Mouse (Mus musculus): ENCODE measurements around the gene Ssbp4. TPM values are rescaled to one million over a fixed set of nuclear protein-coding genes. Genes with fewer than 3 reads are reported as not detected.
"Not testable (repeated sequence)": the region's sequence is repeated elsewhere in the genome, so short reads cannot be mapped to it uniquely, and the experiment has no call there.

Gene Ssbp4
- polyA plus RNA-seq, 1 experiment, result 106 TPM

DNA sequence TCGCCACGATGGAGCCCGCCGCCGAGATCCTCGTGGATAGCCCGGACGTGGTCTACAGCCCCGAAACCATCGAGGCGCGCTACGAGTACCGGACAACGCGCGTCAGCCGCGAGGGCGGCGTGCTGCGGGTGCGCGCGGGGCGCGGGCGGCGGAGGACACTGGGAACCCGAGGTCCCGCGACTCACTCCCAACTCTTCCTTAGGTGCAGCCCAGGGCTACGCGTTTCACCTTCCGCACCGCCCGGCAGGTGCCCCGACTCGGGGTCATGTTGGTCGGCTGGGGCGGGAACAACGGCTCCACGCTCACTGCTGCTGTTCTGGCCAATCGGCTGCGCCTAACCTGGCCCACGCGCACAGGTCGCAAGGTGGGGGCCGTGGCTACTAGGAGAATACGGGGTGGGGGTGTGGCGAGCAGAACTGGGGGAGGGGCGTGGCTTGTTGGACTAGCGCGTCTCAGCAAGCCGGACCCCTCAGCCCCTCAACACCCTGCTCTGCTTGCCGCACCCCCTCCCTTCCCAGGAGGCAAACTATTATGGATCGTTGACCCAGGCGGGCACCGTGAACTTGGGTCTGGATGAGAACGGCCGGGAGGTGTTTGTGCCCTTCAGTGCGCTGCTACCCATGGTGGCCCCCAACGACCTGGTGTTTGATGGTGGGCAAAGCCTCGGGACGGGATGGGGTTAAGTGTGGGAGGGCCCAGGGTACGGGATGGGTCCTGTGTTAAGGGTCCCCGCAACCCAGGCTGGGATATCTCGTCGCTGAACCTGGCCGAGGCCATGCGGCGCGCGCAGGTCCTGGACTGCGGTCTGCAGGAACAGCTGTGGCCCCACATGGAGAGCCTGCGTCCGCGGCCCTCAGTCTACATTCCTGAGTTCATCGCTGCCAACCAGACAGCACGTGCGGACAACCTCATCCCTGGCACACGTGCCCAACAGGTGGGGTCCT lies 13.8 kb downstream of the Ssbp4 start:
- Histone ChIP-seq H3K27ac (ENCODE audit: insufficient read depth, low read depth, low read length) (peak overlapping the region; percentile 32; the same call in 1 of the 2 replicates), H3K4me1 (ENCODE audit: control insufficient read depth, insufficient read depth, low read length) (peaks cover 10% of the 10 kb centered on the region), H3K4me3 (ENCODE audit: insufficient read depth, low read length) (peak overlapping the region; percentile 76)
- no peak for TF ChIP-seq POLR2A (IDR thresholded peaks at IDR 0.05; ENCODE audit: borderline replicate concordance, low read depth, low read length)
- TF ChIP-seq CTCF (IDR thresholded peaks at IDR 0.05; ENCODE audit: low read depth, low read length), result no peak

DNA sequence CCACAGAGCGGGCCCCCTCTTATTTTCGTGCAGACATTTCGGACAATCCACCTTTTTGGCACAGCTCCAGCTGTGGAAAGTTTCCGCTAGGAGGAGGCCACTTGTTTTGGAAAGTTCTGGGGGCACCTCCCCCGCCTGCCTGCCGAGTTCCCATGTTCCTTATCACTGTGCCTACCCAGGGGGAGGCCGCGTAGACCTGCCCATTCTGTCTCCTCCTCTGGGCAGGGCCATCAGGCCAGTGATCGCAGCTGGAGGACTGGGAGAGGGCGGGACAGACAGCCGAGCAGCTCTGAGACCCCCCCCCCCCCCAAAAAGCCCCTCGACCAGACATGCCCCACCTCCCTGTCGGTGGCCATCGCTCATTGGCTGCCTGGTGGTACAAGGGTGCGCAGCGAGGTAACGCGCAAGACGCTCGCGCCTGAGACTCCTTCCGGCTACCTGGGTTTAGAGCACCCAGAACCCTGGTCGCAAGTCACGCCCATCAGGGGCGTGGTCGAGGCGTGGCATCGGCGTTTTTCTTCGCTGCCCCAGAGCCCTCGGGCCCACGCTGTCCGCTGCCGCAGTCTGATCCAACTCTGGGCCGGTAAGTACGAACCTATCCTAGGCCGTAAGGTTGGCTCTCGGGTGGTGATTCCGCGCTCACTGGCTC lies 14.6 kb downstream of the Ssbp4 start, which contains the start of gene Isyna1:
Gene Isyna1, plus strand, starts transcription at position 413 of the 649 bp plus-strand sequence.
- Histone ChIP-seq H3K4me3 (ENCODE audit: insufficient read depth, low read length) (peak within 1 kb of the TSS; percentile 76), H3K4me1 (ENCODE audit: control insufficient read depth, insufficient read depth, low read length) (peaks cover 10% of the 10 kb centered on the region), H3K27ac (ENCODE audit: insufficient read depth, low read depth, low read length) (peak within 1 kb of the TSS; percentile 47)
- TF ChIP-seq CTCF (IDR thresholded peaks at IDR 0.05; ENCODE audit: low read depth, low read length) (no peak), POLR2A (IDR thresholded peaks at IDR 0.05; ENCODE audit: borderline replicate concordance, low read depth, low read length) (no peak; the same call in 1 of the 2 replicates)

- Histone ChIP-seq H3K27ac (ENCODE audit: insufficient read depth, low read depth, low read length) (no peak overlapping the region), H3K4me1 (ENCODE audit: control insufficient read depth, insufficient read depth, low read length) (peaks cover 10% of the 10 kb centered on the region)
These were observed 15.5 kb downstream of the Ssbp4 start for GRCm38 (mm10) chr8:70593173-70593572.

GRCm38 (mm10) chr8:70591569-70591968 lies 17.1 kb downstream of the Ssbp4 start:
- no peak overlapping the region for H3K4me3 ChIP-seq (ENCODE audit: insufficient read depth, low read length)
- no peak overlapping the region for H3K27ac ChIP-seq (ENCODE audit: insufficient read depth, low read depth, low read length)
- no peak for TF ChIP-seq CTCF (IDR thresholded peaks at IDR 0.05; ENCODE audit: low read depth, low read length)
- TF ChIP-seq POLR2A (IDR thresholded peaks at IDR 0.05; ENCODE audit: borderline replicate concordance, low read depth, low read length), result no peak
- H3K4me1 ChIP-seq (ENCODE audit: control insufficient read depth, insufficient read depth, low read length), result peaks cover 10% of the 10 kb centered on the region

More at GRCm38 (mm10) chr8:70593173-70593572, 15.5 kb downstream of the Ssbp4 start:
- H3K4me3 ChIP-seq (ENCODE audit: insufficient read depth, low read length), result no peak overlapping the region
- TF ChIP-seq CTCF (IDR thresholded peaks at IDR 0.05; ENCODE audit: low read depth, low read length), result no peak
- TF ChIP-seq POLR2A (IDR thresholded peaks at IDR 0.05; ENCODE audit: borderline replicate concordance, low read depth, low read length), result no peak

GRCm38 (mm10) chr8:70587955-70588354 lies 20.7 kb downstream of the Ssbp4 start:
- H3K4me3 ChIP-seq (ENCODE audit: insufficient read depth, low read length); H3K4me1 ChIP-seq (ENCODE audit: control insufficient read depth, insufficient read depth, low read length); H3K27ac ChIP-seq (ENCODE audit: insufficient read depth, low read depth, low read length): not testable (repeated sequence)

DNA sequence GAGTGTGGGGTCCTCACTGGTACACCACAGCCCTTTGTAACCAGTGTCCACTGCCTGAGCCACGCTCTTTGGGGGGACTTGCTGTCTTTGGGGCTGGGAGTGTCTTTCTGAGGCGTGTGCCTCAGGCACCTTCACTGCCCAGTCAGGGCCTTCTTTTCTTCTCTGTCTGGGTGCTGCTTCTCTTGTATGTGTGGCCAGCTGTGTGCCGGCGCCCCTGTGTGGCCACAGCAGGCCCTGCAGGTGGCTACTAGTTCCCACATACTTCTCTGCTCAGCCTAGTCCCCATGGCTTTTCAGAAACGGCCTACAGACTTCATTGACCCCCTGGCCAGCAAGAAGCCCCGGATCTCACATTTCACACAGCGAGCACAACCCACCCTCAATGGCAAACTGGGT lies 23.4 kb downstream of the Ssbp4 start:
- Histone ChIP-seq H3K27ac (ENCODE audit: insufficient read depth, low read depth, low read length) (no peak overlapping the region), H3K4me3 (ENCODE audit: insufficient read depth, low read length) (no peak overlapping the region), H3K4me1 (ENCODE audit: control insufficient read depth, insufficient read depth, low read length) (no peaks in the 10 kb centered on the region)
- TF ChIP-seq CTCF (IDR thresholded peaks at IDR 0.05; ENCODE audit: low read depth, low read length) (peak; percentile 86), POLR2A (IDR thresholded peaks at IDR 0.05; ENCODE audit: borderline replicate concordance, low read depth, low read length) (no peak)

- Histone ChIP-seq H3K4me3 (ENCODE audit: insufficient read depth, low read length) (no peak overlapping the region), H3K27ac (ENCODE audit: insufficient read depth, low read depth, low read length) (no peak overlapping the region), H3K4me1 (ENCODE audit: control insufficient read depth, insufficient read depth, low read length) (no peaks in the 10 kb centered on the region)
- no peak for TF ChIP-seq CTCF (IDR thresholded peaks at IDR 0.05; ENCODE audit: low read depth, low read length)
- TF ChIP-seq POLR2A (IDR thresholded peaks at IDR 0.05; ENCODE audit: borderline replicate concordance, low read depth, low read length), result no peak
These were observed 23.9 kb downstream of the Ssbp4 start for GRCm38 (mm10) chr8:70584606-70585257.

DNA sequence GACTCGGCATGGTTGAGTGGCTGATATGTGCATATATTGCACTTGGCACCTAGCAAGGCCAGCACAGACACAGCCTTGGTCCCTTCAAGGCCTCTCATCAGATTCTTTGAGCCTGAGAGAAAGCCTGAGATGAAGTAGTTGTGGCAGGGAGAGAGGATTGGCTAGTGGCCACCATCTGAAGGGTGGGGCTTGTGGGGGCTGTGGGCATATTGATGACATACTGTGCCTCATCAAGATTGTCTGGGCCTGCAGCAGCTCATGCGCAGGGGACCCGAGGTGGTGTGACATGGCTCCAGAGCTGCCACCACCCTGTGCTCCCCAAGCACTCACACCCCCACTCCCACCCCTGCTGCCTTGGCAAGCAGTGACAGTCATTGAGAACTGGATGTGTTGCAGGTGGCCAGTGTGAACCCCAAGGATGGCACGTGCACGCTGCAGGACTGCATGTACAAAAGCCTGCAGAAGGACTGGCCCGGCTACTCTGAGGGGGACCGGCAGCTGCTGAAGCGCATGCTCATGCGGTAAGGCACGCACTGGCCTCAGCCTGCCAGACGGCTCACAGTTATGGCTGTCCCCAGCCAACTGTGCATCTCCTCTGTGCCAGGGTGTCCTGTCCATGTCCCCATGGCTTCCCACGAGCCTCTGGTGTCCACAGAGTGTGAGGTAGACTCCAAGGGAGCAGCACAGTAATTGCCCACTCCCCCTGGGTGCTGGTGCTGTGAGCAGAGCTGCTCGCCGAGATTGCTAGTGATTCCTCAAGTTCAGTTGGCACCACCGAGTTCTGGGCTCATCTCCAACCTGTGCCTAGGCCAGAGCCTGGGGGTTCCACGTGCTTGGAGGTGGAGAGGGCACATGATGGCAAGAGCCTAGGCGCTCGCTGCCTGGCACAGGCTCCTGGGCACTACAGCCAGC lies 24.9 kb downstream of the Ssbp4 start:
- H3K4me3 ChIP-seq (ENCODE audit: insufficient read depth, low read length), result no peak overlapping the region
- H3K27ac ChIP-seq (ENCODE audit: insufficient read depth, low read depth, low read length), result no peak overlapping the region
- TF ChIP-seq CTCF (IDR thresholded peaks at IDR 0.05; ENCODE audit: low read depth, low read length) (no peak), POLR2A (IDR thresholded peaks at IDR 0.05; ENCODE audit: borderline replicate concordance, low read depth, low read length) (no peak)
- no peaks in the 10 kb centered on the region for H3K4me1 ChIP-seq (ENCODE audit: control insufficient read depth, insufficient read depth, low read length)

DNA sequence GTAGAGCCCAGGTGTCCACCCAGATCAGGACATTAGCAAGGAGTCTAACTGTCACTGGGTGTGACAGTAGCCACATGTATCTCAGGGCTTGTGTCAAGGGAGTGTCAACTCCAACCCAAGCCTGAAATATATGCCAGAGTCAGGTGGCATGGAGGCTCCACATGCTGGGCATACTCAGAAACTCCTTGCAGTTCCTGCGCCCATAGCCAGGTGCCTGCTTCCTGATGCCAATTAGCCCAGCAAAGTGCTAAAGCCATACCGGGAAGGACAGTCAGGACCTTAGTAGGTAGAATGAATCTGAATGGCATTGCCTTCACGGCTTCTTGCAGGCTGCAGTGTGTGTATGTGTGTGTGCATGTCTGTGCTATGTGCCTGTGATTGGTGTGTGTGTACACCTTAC lies 31.5 kb downstream of the Ssbp4 start:
- Histone ChIP-seq H3K4me3 (ENCODE audit: insufficient read depth, low read length) (no peak overlapping the region), H3K27ac (ENCODE audit: insufficient read depth, low read depth, low read length) (no peak overlapping the region), H3K4me1 (ENCODE audit: control insufficient read depth, insufficient read depth, low read length) (peaks cover 10% of the 10 kb centered on the region)
- TF ChIP-seq CTCF (IDR thresholded peaks at IDR 0.05; ENCODE audit: low read depth, low read length) (no peak), POLR2A (IDR thresholded peaks at IDR 0.05; ENCODE audit: borderline replicate concordance, low read depth, low read length) (no peak)
